Mouse (Mus musculus) lung, embryonic 14.5 days (tissue): ENCODE measurements at regions not wholly inside any gene's neighbourhood (a gene's known extent, or its start where the extent isn't known, plus 50 kb on each side); places are given as distances from the start of the nearest gene placed in this dataset.

Experiments
- ATAC-seq: fragments of 200-750 bp; cut with Nextera tagmentation; 2 replicates; pipeline ENCODE4 v1.8.0; 2017; ENCODE audit warnings: mild to moderate bottlenecking, moderate TSS enrichment, moderate library complexity; ENCODE audit not compliant: insufficient read depth
- DNase-seq: peaks from one replicate; pipeline ENCODE4 v3.0.0-alpha.2; 2015
- H3K27ac ChIP-seq: fragments of 300-500 bp; sonication (generic); 2 replicates; pipeline ENCODE4 v1.5.1; 2014; ENCODE audit warnings: low read depth, mild to moderate bottlenecking, moderate library complexity
- H3K27me3 ChIP-seq: fragments of 300-500 bp; sonication (generic); 2 replicates; pipeline ENCODE4 v1.6.1; 2014; ENCODE audit warnings: low read length, control low read depth; ENCODE audit not compliant: insufficient read depth
- H3K36me3 ChIP-seq: fragments of 300-500 bp; sonication (generic); 2 replicates; pipeline ENCODE4 v1.6.1; 2014; ENCODE audit warnings: control low read depth; ENCODE audit not compliant: insufficient read depth
- H3K4me1 ChIP-seq: fragments of 300-500 bp; sonication (generic); 2 replicates; pipeline ENCODE4 v1.6.1; 2014; ENCODE audit warnings: antibody characterized with exemption, control low read depth; ENCODE audit not compliant: insufficient read depth
- H3K4me2 ChIP-seq: fragments of 300-500 bp; sonication (generic); 2 replicates; pipeline ENCODE4 v1.6.1; 2014; ENCODE audit warnings: mild to moderate bottlenecking
- H3K4me3 ChIP-seq: fragments of 300-500 bp; sonication (generic); 2 replicates; pipeline ENCODE4 v1.5.1; 2014; ENCODE audit warnings: low read depth, low read length
- H3K9ac ChIP-seq: fragments of 300-500 bp; sonication (generic); 2 replicates; pipeline ENCODE4 v1.6.1; 2014
- H3K9me3 ChIP-seq: fragments of 300-500 bp; sonication (generic); 2 replicates; pipeline ENCODE4 v1.6.1; 2016; ENCODE audit warnings: low read depth, low read length, control low read depth
- CTCF ChIP-seq: IDR thresholded peaks from 2 replicates; pipeline ENCODE4 v1.5.1; 2016; ENCODE audit warnings: antibody characterized with exemption, low read depth
- WGBS: fragments of 180-500 bp; shearing (Covaris S2); extraction: QIAGEN DNeasy Blood & Tissue Kit; methylation state at CpG from one replicate; pipeline ENCODE4 v1.1.7; 2014; 5-methylcytosine and 5-hydroxymethylcytosine counted together

DNA sequence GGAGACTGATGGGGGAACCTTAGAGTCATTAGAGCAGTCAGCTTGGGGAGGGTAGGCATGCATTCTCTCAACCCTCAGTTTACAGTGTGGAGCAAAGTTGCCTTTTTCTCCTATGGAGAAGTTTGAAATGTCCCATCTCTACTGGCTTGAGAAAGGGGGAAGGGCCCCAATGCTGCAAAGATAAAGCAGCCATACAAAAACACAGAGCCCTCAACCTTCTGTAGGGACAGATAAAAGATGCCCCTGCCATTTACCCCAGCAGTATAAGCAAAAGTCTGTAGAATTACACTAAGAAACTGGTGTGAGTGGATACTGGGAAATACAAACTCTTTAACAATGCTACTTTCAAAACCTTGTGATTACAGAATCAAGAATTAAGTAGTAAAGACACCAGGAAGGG is 71.9 kb upstream of the Tmem215 start:
- H3K4me1 ChIP-seq = no peaks in the 10 kb centered on the region
- DNase-seq (no peak), ATAC-seq (no peak)
- no peak overlapping the region for H3K27ac ChIP-seq
- no peaks in the 10 kb centered on the region for H3K36me3 ChIP-seq
- H3K4me2 ChIP-seq = no peak overlapping the region
- TF ChIP-seq CTCF = no peak
- no peaks in the 10 kb centered on the region for H3K27me3 ChIP-seq
- H3K9me3 ChIP-seq = no peaks in the 10 kb centered on the region
- H3K9ac ChIP-seq = no peak overlapping the region
- H3K4me3 ChIP-seq = no peak overlapping the region

DNA sequence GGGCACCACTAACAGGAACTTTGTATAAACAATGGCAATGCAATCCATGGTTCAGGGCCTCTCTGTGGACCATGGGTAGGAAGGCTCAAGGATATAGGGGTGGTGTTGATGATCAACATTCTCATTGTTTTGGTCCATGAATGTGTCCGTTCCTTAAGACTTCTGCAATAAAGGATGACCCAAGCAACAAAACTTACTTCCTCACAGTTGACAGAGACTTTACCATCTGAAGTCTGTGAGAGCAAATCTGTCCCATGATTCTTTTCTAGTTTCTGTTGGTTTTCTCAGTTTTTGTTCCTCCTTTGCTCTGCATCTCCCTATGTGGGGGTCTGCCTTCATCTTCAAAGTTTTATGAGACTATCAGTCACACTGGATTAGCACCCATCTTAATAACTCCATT is 81.8 kb upstream of the Tmem215 start:
- Histone ChIP-seq H3K27ac (no peak overlapping the region), H3K4me2 (no peak overlapping the region), H3K4me3 (no peak overlapping the region), H3K9ac (no peak overlapping the region), H3K27me3 (no peaks in the 10 kb centered on the region), H3K9me3 (no peaks in the 10 kb centered on the region), H3K4me1 (no peaks in the 10 kb centered on the region), H3K36me3 (no peaks in the 10 kb centered on the region)
- ATAC-seq (no peak), DNase-seq (no peak)
- no peak for TF ChIP-seq CTCF
- 97% methylated on average over 1 of the region's 1 CpGs for WGBS

DNA sequence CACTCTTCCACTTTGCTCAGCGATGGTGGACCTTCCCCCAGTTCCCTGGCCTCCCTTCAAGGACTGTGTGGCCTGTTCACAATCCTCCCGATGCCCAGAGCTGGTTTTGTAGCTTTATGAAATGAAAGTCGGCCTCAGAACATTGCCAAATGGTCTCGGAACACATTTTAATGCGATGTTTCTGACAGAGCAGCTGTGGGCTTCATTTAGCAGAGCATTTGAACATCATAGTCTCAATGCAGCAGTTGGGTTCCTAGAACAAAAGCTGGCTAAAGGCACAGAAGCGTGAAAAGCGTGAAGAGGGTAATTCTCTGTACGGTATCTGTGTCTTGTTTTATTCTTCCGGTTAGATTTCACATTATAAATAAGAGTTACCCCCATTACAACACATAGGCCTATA is 86.7 kb upstream of the Tmem215 start:
- Histone ChIP-seq H3K9me3 (no peaks in the 10 kb centered on the region), H3K9ac (no peak overlapping the region), H3K27ac (no peak overlapping the region), H3K27me3 (no peaks in the 10 kb centered on the region), H3K4me3 (no peak overlapping the region), H3K4me2 (no peak overlapping the region), H3K36me3 (no peaks in the 10 kb centered on the region), H3K4me1 (no peaks in the 10 kb centered on the region)
- WGBS = 85% methylated on average over 9 of the region's 9 CpGs
- no peak for ATAC-seq
- no peak for DNase-seq
- no peak for TF ChIP-seq CTCF

DNA sequence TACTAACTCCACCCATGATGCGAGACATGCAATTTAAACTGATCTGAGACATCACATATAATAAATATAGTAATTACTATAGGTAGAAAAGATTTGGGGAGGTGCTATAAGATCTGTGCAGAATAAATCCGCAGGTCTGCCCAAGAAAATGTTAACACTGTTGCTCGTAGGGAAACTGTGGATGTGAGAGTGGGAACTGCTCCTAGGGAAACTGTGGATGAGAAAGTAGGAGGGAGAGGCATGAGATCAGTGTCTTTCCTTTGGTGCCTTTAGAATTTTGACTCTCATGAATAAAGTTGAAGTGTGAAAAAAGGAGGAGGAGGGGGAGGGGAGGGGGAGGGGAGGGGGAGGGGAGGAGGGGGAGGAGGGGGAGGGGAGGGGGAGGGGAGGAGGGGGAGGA is 87.3 kb upstream of the Tmem215 start:
- no peak overlapping the region for H3K4me3 ChIP-seq
- ATAC-seq = no peak
- H3K4me1 ChIP-seq = no peaks in the 10 kb centered on the region
- TF ChIP-seq CTCF = no peak
- no peak for DNase-seq
- H3K27ac ChIP-seq = no peak overlapping the region
- no peak overlapping the region for H3K4me2 ChIP-seq
- H3K27me3 ChIP-seq = no peaks in the 10 kb centered on the region
- no peak overlapping the region for H3K9ac ChIP-seq
- no peaks in the 10 kb centered on the region for H3K9me3 ChIP-seq
- H3K36me3 ChIP-seq = no peaks in the 10 kb centered on the region
- WGBS = 85% methylated on average over 3 of the region's 3 CpGs

DNA sequence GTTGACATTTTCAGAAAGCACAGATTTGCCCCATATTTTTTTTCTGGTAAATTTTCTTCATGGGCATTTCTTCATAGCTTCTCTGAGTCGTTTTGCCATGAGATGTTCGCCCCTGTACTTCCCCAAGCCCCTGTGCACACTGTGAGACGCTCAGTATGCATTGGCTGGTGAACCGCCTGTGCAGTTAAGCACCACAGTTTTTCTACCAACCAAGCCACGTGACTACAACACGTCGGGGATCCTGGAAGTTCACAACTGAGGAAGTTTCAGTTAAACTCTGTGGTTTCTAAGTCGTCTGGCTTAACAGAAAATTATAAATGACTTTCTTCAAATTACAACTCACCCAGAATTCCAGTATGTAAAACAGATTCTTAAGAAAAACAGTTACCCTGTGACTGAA is 91.7 kb upstream of the Tmem215 start:
- no peaks in the 10 kb centered on the region for H3K9me3 ChIP-seq
- no peak overlapping the region for H3K27ac ChIP-seq
- no peak for TF ChIP-seq CTCF
- H3K4me2 ChIP-seq = no peak overlapping the region
- no peak for DNase-seq
- H3K27me3 ChIP-seq = no peaks in the 10 kb centered on the region
- no peaks in the 10 kb centered on the region for H3K36me3 ChIP-seq
- no peak overlapping the region for H3K4me3 ChIP-seq
- no peaks in the 10 kb centered on the region for H3K4me1 ChIP-seq
- no peak overlapping the region for H3K9ac ChIP-seq
- ATAC-seq = no peak
- 64% methylated on average over 8 of the region's 8 CpGs for WGBS

DNA sequence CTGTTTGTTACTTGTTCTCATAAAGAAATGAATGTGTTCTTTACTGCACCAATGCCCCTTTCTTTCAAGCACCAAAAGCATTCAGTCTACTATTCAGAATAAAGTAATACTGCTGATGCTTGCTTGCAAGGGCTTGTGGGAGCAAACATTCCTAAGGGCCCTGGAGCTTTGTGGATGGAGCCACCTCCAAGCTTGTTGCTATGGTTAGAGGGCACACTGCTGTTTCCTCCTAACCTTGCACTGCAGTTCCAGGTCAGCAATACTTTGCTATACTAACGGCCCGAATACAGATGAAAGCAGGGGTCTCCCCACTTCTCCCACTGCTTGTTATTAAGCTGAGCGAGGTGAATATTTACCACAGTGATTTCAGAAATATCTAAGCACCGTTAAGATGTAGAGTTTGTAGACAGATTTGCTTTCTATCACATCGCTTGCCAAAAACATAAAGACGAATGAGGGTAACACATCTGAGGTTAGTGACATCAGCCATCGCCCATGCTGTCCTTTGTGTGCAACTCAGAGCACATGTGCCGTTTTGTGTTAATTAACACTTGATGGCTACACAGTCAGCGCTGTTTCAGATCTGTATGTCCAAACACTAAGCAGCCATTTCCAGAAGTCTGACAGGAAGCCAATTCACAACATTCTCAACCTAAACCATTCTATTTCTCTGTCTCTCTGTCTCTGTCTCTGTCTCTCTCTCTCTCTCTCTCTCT is 96.4 kb upstream of the Ndufb6 start:
- no peak for DNase-seq

DNA sequence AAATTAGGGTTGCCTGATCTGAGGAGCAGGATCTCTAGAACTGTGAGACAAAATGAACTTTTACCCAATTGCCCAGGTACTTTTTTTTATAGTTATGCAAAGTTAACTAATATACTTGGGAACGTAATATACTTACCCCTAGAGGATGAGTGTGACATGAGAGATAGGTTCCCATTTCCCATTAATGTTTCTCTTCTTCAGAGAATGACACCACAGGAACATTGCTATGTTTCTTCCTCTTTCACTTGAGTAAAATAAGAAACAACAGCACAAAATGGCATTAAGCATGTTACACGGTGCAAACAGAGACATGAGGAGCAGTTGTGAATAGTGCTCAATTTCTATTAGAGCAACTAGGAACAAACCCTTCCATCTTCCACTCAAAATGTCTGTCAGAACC is 95.0 kb upstream of the Ndufb6 start:
- Histone ChIP-seq H3K27ac (no peak overlapping the region), H3K9ac (no peak overlapping the region), H3K27me3 (no peaks in the 10 kb centered on the region), H3K4me2 (no peak overlapping the region), H3K9me3 (no peaks in the 10 kb centered on the region), H3K36me3 (no peaks in the 10 kb centered on the region), H3K4me3 (no peak overlapping the region), H3K4me1 (no peaks in the 10 kb centered on the region)
- WGBS = 81% methylated on average over 2 of the region's 2 CpGs
- TF ChIP-seq CTCF = no peak
- ATAC-seq (no peak), DNase-seq (no peak)

More for the DNA sequence above, 96.4 kb upstream of the Ndufb6 start:
- Histone ChIP-seq H3K4me3 (no peak overlapping the region), H3K4me1 (no peaks in the 10 kb centered on the region), H3K4me2 (no peak overlapping the region), H3K36me3 (no peaks in the 10 kb centered on the region), H3K27ac (no peak overlapping the region), H3K9me3 (no peaks in the 10 kb centered on the region), H3K27me3 (no peaks in the 10 kb centered on the region), H3K9ac (no peak overlapping the region)
- no peak for TF ChIP-seq CTCF
- 68% methylated on average over 9 of the region's 9 CpGs for WGBS
- ATAC-seq = no peak

DNA sequence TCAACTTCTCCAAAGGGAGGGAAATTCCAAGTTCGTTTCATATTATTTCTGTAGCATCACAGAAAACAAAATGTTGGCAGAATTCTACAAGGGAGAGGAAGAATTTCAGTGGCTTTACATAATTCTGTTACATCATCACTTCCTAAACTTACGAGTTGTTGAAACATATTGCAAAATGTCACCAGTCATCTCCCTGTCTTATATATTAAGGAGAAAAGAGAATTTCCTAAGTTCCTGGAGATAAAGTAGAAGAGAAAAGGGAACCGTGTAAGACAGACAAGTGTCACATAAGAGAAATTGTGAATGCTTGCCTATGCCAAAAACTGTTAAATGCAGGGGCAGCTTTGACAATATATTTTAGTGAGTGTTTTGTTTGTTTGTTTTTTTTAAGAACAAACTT is 85.1 kb upstream of the Ndufb6 start:
- no peak for TF ChIP-seq CTCF

More for the DNA sequence above, 85.1 kb upstream of the Ndufb6 start:
- H3K4me3 ChIP-seq = no peak overlapping the region
- no peaks in the 10 kb centered on the region for H3K4me1 ChIP-seq
- DNase-seq (no peak), ATAC-seq (no peak)
- 63% methylated on average over 3 of the region's 3 CpGs for WGBS
- H3K9ac ChIP-seq = no peak overlapping the region
- no peak overlapping the region for H3K27ac ChIP-seq
- no peaks in the 10 kb centered on the region for H3K9me3 ChIP-seq
- no peaks in the 10 kb centered on the region for H3K36me3 ChIP-seq
- H3K4me2 ChIP-seq = no peak overlapping the region
- no peaks in the 10 kb centered on the region for H3K27me3 ChIP-seq
